26 mouse cellular contexts compared by ENCODE assay signal in genomic region chr1:125514706-125515105, GRCm38 (mm10).
"Had no signal": no experiment of that assay in that cellular context is flagged by ENCODE, and none has a peak within 500 bp of the region (broad histone marks: within the 10 kb centered on the region; RNA-seq: fewer than 3 reads in every experiment).

No protein-coding gene starts in this region.

- H3K4me1 ChIP-seq: heart, embryonic 10.5 days; hindbrain, embryonic 13.5 days; hindbrain, embryonic 15.5 days; kidney, embryonic 15.5 days; limb, embryonic 13.5 days; limb, embryonic 15.5 days; liver, embryonic 12.5 days had no signal

- H3K36me3 ChIP-seq: heart, embryonic 10.5 days; heart, embryonic 13.5 days; heart, embryonic 15.5 days; hindbrain, embryonic 13.5 days; hindbrain, embryonic 15.5 days; kidney, embryonic 15.5 days; limb, embryonic 13.5 days; limb, embryonic 15.5 days; liver, embryonic 12.5 days had no signal

- H3K4me2 ChIP-seq: heart, embryonic 13.5 days; heart, embryonic 15.5 days; hindbrain, embryonic 13.5 days; hindbrain, embryonic 15.5 days; kidney, embryonic 15.5 days; limb, embryonic 13.5 days; limb, embryonic 15.5 days; liver, embryonic 12.5 days had no signal

- H3K27ac ChIP-seq: heart, embryonic 10.5 days; heart, embryonic 13.5 days; heart, embryonic 15.5 days; hindbrain, embryonic 13.5 days; hindbrain, embryonic 15.5 days; hindbrain, postnatal 0 days; kidney, embryonic 15.5 days; kidney, postnatal 0 days; limb, embryonic 13.5 days; limb, embryonic 15.5 days; liver, embryonic 12.5 days; liver, embryonic 14.5 days had no signal

- H3K9me3 ChIP-seq: heart, embryonic 10.5 days; heart, embryonic 13.5 days; heart, embryonic 15.5 days; hindbrain, embryonic 13.5 days; hindbrain, embryonic 15.5 days; kidney, embryonic 15.5 days; limb, embryonic 13.5 days; limb, embryonic 15.5 days; liver, embryonic 12.5 days had no signal

- H3K4me3 ChIP-seq: heart, embryonic 10.5 days; heart, embryonic 13.5 days; heart, embryonic 15.5 days; hindbrain, embryonic 13.5 days; hindbrain, embryonic 15.5 days; kidney, embryonic 15.5 days; limb, embryonic 13.5 days; limb, embryonic 15.5 days; liver, embryonic 12.5 days had no signal

- H3K9ac ChIP-seq: heart, embryonic 13.5 days; heart, embryonic 15.5 days; hindbrain, embryonic 13.5 days; hindbrain, embryonic 15.5 days; kidney, embryonic 15.5 days; limb, embryonic 13.5 days; limb, embryonic 15.5 days; liver, embryonic 12.5 days; liver, embryonic 14.5 days had no signal

- ATAC-seq: hindbrain, postnatal 0 days; intestine, embryonic 16.5 days; liver, embryonic 12.5 days had no signal

- H3K27me3 ChIP-seq: heart, embryonic 13.5 days; heart, embryonic 15.5 days; hindbrain, embryonic 13.5 days; hindbrain, embryonic 15.5 days; kidney, embryonic 15.5 days; limb, embryonic 13.5 days; limb, embryonic 15.5 days; liver, embryonic 12.5 days had no signal

- DNase-seq: gastrocnemius, postnatal 14 days; gastrocnemius, postnatal 36 days; heart, adult 18-20 months; heart, postnatal 14 days; heart, postnatal 36 days; kidney, adult 11 months; kidney, adult 2 months; kidney, adult 9 months; kidney, postnatal 14 days; kidney, postnatal 36 days; layer of hippocampus, adult 9-11 months; layer of hippocampus, postnatal 36 days; left cerebral cortex, postnatal 4 days had no signal
